Mouse (Mus musculus) lung, adult 2 months (tissue): Measurements from ENCODE around the gene Ruvbl2.

ENCODE experiments used
- CTCF ChIP-seq: fragments of 200-500 bp; IDR thresholded peaks from 2 replicates; pipeline ENCODE4 v1.5.1; 2011; ENCODE audit warnings: mild to moderate bottlenecking, low read length, control low read depth; ENCODE audit not compliant: insufficient read depth
- POLR2A ChIP-seq: fragments of 200-500 bp; IDR thresholded peaks from 2 replicates; pipeline ENCODE4 v1.6.1; 2011; ENCODE audit warnings: low read depth, mild to moderate bottlenecking, control low read depth, low read length, borderline replicate concordance; ENCODE audit errors: extremely low read depth

- TF ChIP-seq POLR2A = peak; percentile 78; the same call in 1 of the 2 replicates
- no peak for TF ChIP-seq CTCF
Measured at GRCm38 (mm10) chr7:45466283-45467089, 28.6 kb upstream of the Ruvbl2 start, which contains the start of gene Bax.
